Mouse (Mus musculus): ENCODE data around the gene Heatr3. TPM values are rescaled to one million over a fixed set of nuclear protein-coding genes. Genes with fewer than 3 reads are reported as not detected.

Heatr3 gene
- 55.8 and 56.4 TPM in 2 replicates for polyA plus RNA-seq (2015; fragmentation: Nextera tagmentation; extraction: Ambion mirVana)

DNA sequence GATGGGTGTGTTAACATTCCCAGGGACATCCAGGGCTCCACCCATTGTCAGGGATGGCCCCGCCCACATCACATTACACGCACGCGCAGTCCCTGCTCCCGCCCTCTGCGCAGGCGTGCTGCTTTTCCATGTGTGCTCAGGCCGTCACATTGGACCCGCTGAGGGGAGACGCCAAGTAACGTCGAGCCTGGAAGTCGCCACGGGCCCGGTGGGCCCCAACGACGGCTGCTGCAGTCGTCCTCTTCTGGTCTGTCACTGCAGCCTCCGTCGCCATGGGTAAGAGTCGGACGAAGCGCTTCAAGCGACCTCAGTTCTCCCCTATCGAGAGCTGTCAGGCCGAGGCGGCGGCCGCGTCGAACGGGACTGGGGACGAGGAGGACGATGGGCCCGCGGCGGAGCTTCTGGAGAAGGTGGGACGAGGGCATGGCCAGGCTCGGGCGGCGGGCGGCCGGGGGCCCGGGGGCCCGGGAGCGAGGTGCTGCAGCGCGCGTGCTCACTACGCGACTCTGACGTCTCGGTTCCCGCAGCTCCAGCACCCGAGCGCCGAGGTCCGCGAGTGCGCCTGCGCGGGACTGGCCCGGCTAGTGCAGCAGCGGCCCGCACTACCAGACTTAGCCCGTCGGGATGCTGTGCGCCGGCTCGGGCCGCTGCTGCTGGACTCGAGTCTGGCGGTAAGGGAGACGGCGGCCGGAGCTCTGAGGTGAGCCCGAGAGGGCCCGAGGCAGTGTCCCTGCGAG lies at the start of gene Heatr3:
Gene Heatr3, plus strand, starts transcription at position 108 of the 737 bp plus-strand sequence.
- H3K27ac ChIP-seq = peak within 1 kb of the TSS; percentile 95
- peak within 1 kb of the TSS; percentile 87 for H3K9ac ChIP-seq
- ATAC-seq (ENCODE audit: insufficient number of reproducible peaks, insufficient read depth, low FRiP score, low TSS enrichment, low read depth) = peak; percentile 98
- H3K4me1 ChIP-seq = peaks cover 13% of the 10 kb centered on the region
- no peaks in the 10 kb centered on the region for H3K27me3 ChIP-seq
- H3K9me3 ChIP-seq = no peaks in the 10 kb centered on the region
- H3K4me2 ChIP-seq = peak within 1 kb of the TSS; percentile 79
- peaks cover 61% of the 10 kb centered on the region for H3K36me3 ChIP-seq
- under 1% methylated on average over 70 of the region's 79 CpGs for WGBS
- H3K4me3 ChIP-seq = peak within 1 kb of the TSS; percentile 92

DNA sequence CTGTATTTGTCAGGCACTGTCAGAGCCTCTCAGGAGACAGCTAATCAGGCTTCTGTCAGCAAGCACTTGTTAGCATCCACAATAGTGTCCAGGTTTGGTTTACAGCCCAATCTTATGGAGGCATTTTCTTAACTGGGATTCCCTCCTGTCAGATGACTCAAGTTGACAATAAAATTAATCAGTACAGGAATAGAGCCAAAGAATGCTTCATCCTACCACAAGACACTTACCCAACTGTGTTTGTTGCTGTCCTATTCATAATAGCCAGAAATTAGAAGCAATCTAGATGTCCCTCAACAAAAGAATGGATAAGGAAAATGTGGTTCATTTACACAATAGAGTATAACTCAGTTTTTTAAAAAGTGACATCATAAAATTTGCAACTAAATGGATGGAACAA lies 49.6 kb upstream of the Heatr3 start:
- H3K27me3 ChIP-seq = no peaks in the 10 kb centered on the region
- no peak for ATAC-seq (ENCODE audit: insufficient number of reproducible peaks, insufficient read depth, low FRiP score, low TSS enrichment, low read depth)
- no peak overlapping the region for H3K4me3 ChIP-seq
- H3K27ac ChIP-seq = no peak overlapping the region
- H3K4me2 ChIP-seq = no peak overlapping the region
- H3K9ac ChIP-seq = no peak overlapping the region
- peaks cover 3% of the 10 kb centered on the region; the same call in 1 of the 2 replicates for H3K9me3 ChIP-seq
- H3K36me3 ChIP-seq = no peaks in the 10 kb centered on the region
- H3K4me1 ChIP-seq = no peaks in the 10 kb centered on the region

DNA sequence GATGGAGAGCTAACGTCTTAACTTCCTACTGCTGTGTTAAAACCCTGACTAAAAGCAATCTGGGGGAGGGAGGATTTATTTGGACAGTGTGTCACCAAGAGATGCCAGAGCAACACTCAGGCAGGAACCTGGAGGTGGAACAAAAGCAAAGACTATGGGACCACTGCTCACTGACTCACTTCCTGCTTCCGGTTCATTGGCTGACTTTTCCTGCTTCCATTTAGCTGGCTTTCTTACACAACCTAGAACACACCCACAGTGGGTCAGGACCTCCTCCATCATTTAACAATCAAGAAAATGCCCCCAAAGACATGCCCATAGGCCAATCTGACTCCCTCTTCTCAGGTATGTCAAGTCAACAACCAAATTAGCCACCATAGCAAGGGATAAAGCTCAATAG lies 46.0 kb upstream of the Heatr3 start:
- H3K9ac ChIP-seq = no peak overlapping the region
- peaks cover 3% of the 10 kb centered on the region; the same call in 1 of the 2 replicates for H3K9me3 ChIP-seq
- no peak overlapping the region for H3K27ac ChIP-seq
- no peaks in the 10 kb centered on the region for H3K27me3 ChIP-seq
- H3K36me3 ChIP-seq = no peaks in the 10 kb centered on the region
- no peak overlapping the region for H3K4me3 ChIP-seq
- WGBS = 87% methylated on average over 2 of the region's 2 CpGs
- H3K4me1 ChIP-seq = no peaks in the 10 kb centered on the region
- no peak for ATAC-seq (ENCODE audit: insufficient number of reproducible peaks, insufficient read depth, low FRiP score, low TSS enrichment, low read depth)
- no peak overlapping the region for H3K4me2 ChIP-seq

DNA sequence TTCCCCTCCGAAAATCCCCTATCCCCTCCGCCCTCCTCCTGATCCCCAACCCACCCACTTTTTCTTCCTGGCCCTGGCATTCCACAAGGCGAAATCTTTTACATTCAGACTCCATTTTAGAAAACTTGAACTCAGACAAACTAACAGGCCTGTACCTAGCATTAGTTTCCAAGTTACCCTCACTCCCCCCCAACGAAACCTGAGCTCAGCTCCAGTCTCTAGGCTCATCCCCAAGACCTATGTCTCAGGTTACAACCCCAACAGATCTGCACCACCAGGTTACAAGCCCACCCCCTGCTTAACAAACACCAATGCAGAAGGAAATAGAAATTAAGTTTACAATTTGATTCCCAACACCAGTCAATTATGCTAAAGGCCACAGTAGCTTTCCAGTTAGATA lies 44.3 kb upstream of the Heatr3 start:
- no peaks in the 10 kb centered on the region for H3K4me1 ChIP-seq
- no peak overlapping the region for H3K4me2 ChIP-seq
- no peak overlapping the region for H3K4me3 ChIP-seq
- ATAC-seq (ENCODE audit: insufficient number of reproducible peaks, insufficient read depth, low FRiP score, low TSS enrichment, low read depth) = no peak
- no peaks in the 10 kb centered on the region for H3K36me3 ChIP-seq
- 45% methylated on average over 4 of the region's 4 CpGs for WGBS
- no peak overlapping the region for H3K9ac ChIP-seq
- H3K27me3 ChIP-seq = no peaks in the 10 kb centered on the region
- H3K27ac ChIP-seq = no peak overlapping the region
- H3K9me3 ChIP-seq = no peaks in the 10 kb centered on the region

DNA sequence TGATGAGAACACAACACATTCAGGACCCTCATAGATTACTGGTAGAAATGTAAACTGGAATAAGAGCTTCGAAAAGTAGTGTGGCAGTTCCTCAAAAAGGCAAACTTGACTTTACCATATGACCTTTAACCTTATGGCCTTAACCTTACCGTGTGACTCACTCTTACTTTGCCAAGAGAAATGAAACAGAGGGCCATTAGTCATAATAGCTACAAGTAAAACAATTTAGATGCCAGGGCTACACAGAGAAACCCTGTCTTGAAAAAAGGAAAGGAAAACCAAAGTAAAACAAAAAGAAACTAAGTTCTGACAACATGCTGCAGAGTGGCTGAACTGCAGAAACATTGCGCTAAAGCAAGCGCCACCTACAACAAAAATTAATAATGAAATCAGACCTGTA lies 38.8 kb upstream of the Heatr3 start:
- WGBS = 81% methylated on average over 4 of the region's 4 CpGs
- H3K27me3 ChIP-seq = no peaks in the 10 kb centered on the region
- H3K4me3 ChIP-seq = no peak overlapping the region
- H3K27ac ChIP-seq = no peak overlapping the region
- H3K4me2 ChIP-seq = no peak overlapping the region
- H3K4me1 ChIP-seq = no peaks in the 10 kb centered on the region
- no peaks in the 10 kb centered on the region for H3K36me3 ChIP-seq
- H3K9me3 ChIP-seq = no peaks in the 10 kb centered on the region
- no peak for ATAC-seq (ENCODE audit: insufficient number of reproducible peaks, insufficient read depth, low FRiP score, low TSS enrichment, low read depth)
- no peak overlapping the region for H3K9ac ChIP-seq

DNA sequence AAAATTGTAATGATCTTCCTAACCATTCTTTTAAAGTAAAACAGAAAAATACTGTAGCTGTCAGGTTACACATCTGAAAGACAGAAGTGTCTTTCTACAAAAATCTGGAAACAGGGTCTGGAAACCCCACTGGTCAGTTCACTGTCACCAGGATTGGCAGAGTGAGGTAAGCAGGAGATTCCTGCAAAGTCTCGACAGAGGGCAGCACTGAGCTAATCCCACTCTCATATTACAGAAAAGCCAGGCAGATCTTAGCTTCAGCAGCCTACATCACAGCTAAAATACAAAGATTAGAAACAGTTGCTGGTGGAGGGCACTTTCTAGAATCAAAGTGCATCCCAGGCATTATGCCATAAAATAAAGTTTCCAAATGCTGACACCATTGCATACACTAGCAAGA lies 38.1 kb upstream of the Heatr3 start:
- no peaks in the 10 kb centered on the region for H3K36me3 ChIP-seq
- H3K9me3 ChIP-seq = no peaks in the 10 kb centered on the region
- ATAC-seq (ENCODE audit: insufficient number of reproducible peaks, insufficient read depth, low FRiP score, low TSS enrichment, low read depth) = no peak
- no peaks in the 10 kb centered on the region for H3K27me3 ChIP-seq
- 0% methylated on average over 1 of the region's 1 CpGs for WGBS
- H3K4me3 ChIP-seq = no peak overlapping the region
- H3K4me1 ChIP-seq = no peaks in the 10 kb centered on the region
- H3K4me2 ChIP-seq = no peak overlapping the region
- H3K27ac ChIP-seq = no peak overlapping the region
- no peak overlapping the region for H3K9ac ChIP-seq

DNA sequence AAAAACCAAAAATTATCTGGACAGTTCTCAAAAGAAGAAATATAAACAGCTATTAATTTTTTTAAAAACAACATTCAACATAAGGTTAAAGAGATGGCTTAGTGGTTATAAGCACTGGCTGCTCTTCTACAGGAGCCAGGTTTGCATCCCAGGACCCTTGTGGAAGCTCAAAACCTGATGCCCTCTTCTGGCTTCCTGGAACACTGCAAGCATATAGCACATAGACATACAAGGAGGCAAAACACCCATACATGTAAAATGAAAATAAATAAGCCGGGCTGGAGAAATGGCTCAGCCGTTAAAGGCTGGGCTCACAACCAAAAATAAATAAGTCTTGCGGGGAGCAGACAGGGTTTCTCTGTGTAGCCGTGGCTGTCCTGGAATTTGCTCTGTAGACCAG lies 28.4 kb upstream of the Heatr3 start:
- 93% methylated on average over 4 of the region's 4 CpGs for WGBS
- Histone ChIP-seq H3K4me2 (no peak overlapping the region), H3K4me3 (no peak overlapping the region), H3K27ac (no peak overlapping the region), H3K36me3 (no peaks in the 10 kb centered on the region), H3K27me3 (0 out of 2 replicates have a peak, but pooled peaks cover 1% of the 10 kb centered on the region), H3K9me3 (no peaks in the 10 kb centered on the region), H3K9ac (no peak overlapping the region), H3K4me1 (no peaks in the 10 kb centered on the region)
- ATAC-seq (ENCODE audit: insufficient number of reproducible peaks, insufficient read depth, low FRiP score, low TSS enrichment, low read depth) = no peak

DNA sequence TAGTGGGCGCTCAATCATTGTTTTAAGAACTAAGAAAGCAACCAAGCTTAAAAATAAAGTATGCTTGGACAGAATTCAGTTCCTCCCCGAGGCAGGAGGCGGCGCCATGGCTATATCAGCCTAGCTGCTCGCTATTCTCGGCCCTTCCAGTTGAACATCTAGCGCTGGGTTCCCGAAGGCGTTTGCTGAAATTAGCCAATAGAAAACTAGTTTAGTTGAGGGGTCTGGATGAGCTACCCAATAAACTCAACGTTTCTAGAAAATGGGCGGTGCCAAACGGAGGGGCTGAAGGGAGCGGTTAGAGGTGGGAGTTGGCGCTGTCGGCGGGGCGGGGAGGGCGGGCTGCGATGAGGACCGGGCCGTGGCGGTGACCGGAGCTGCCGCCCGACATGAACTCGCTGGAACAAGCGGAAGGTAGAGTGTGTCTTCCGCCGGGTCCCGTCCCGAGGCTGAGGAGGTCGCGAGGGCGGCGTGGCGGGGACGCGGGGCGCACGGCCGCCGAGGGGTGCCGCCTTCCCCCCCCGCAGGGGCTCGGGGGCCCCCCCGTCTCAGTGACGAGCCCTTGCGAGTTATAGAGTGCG lies 19.1 kb upstream of the Heatr3 start, which contains the start of gene Cnep1r1:
Gene Cnep1r1, plus strand, starts transcription at position 314 of the 581 bp plus-strand sequence.
- WGBS = under 1% methylated on average over 47 of the region's 49 CpGs
- Histone ChIP-seq H3K9ac (peak within 1 kb of the TSS; percentile 93), H3K4me1 (peaks cover 12% of the 10 kb centered on the region), H3K4me2 (peak within 1 kb of the TSS; percentile 66), H3K27me3 (0 out of 2 replicates have a peak, but pooled peaks cover 7% of the 10 kb centered on the region), H3K4me3 (peak within 1 kb of the TSS; percentile 84), H3K27ac (peak within 1 kb of the TSS; percentile 77), H3K9me3 (no peaks in the 10 kb centered on the region), H3K36me3 (peaks cover 22% of the 10 kb centered on the region)
- peak; percentile 99 for ATAC-seq (ENCODE audit: insufficient number of reproducible peaks, insufficient read depth, low FRiP score, low TSS enrichment, low read depth)

DNA sequence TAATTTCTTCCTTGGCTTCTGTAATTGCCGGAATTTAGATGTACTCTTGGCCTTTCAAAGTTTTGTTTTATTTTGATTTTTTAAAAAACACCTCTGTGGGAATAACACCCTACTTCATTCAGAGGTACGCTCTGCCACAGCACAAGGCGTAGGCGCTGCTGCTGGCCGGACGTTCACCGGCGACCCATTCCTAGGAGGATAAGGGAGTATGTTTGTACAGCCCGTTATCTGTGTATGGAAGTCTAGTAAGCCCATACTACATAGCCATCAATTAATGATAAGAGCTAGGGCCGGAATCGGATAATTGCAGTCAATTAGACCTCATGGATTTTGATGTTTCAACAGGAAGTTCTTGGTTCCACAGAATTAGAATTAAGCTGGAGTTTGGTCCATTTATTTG lies 18.6 kb upstream of the Heatr3 start:
- WGBS = 1% methylated on average over 11 of the region's 11 CpGs
- peaks cover 12% of the 10 kb centered on the region for H3K4me1 ChIP-seq
- H3K4me3 ChIP-seq = peak overlapping the region; percentile 84
- H3K27me3 ChIP-seq = 0 out of 2 replicates have a peak, but pooled peaks cover 7% of the 10 kb centered on the region
- no peak for ATAC-seq (ENCODE audit: insufficient number of reproducible peaks, insufficient read depth, low FRiP score, low TSS enrichment, low read depth)
- no peaks in the 10 kb centered on the region for H3K9me3 ChIP-seq
- H3K9ac ChIP-seq = peak overlapping the region; percentile 93
- H3K4me2 ChIP-seq = peak overlapping the region; percentile 66
- peaks cover 23% of the 10 kb centered on the region for H3K36me3 ChIP-seq
- H3K27ac ChIP-seq = no peak overlapping the region; the same call in 1 of the 2 replicates

DNA sequence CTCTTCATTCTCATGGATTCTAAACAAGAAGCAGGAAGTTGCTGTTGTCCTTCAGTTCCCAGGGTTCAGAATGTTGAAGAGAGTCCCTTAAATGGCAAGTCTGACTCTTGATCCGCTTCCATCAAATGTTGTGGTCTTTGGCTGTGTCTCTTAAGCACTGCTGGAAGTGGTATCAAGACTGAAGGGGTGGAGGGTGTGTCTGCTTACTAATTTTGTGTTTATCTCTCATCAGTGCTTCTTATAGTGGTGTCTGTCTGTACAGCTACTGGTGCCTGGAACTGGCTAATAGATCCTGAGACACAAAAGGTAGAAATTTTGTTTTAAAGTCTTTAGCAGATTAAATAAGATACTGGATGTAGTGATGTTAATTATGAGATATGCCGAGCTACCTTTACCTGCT lies 12.8 kb upstream of the Heatr3 start:
- Histone ChIP-seq H3K4me3 (no peak overlapping the region), H3K36me3 (peaks cover 58% of the 10 kb centered on the region), H3K9me3 (no peaks in the 10 kb centered on the region), H3K27ac (no peak overlapping the region), H3K4me2 (no peak overlapping the region), H3K27me3 (no peaks in the 10 kb centered on the region), H3K9ac (no peak overlapping the region), H3K4me1 (peaks cover 4% of the 10 kb centered on the region)
- no peak for ATAC-seq (ENCODE audit: insufficient number of reproducible peaks, insufficient read depth, low FRiP score, low TSS enrichment, low read depth)
- WGBS = 89% methylated on average over 2 of the region's 2 CpGs

DNA sequence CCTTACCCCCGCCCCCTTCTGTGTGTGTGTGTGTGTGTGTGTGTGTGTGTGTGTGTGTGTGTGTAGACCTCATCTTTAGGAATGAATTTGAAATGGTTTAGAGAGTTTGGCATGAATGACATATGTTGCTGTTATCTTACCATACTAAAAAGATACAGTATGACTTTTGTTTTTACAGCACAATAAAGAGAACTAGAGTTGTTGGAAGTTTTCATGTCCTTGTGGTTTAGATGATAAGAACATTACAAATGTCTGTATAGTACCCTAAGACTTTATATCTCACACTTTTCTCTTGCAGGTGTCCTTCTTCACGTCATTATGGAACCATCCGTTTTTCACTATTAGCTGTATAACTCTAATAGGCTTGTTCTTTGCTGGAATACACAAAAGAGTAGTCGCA lies 8.3 kb upstream of the Heatr3 start:
- Histone ChIP-seq H3K4me3 (no peak overlapping the region), H3K9me3 (no peaks in the 10 kb centered on the region), H3K4me2 (no peak overlapping the region), H3K36me3 (peaks cover 71% of the 10 kb centered on the region), H3K9ac (no peak overlapping the region), H3K27me3 (no peaks in the 10 kb centered on the region), H3K27ac (no peak overlapping the region), H3K4me1 (peaks cover 9% of the 10 kb centered on the region; the same call in 1 of the 2 replicates)
- 92% methylated on average over 4 of the region's 4 CpGs for WGBS
- ATAC-seq (ENCODE audit: insufficient number of reproducible peaks, insufficient read depth, low FRiP score, low TSS enrichment, low read depth) = no peak

DNA sequence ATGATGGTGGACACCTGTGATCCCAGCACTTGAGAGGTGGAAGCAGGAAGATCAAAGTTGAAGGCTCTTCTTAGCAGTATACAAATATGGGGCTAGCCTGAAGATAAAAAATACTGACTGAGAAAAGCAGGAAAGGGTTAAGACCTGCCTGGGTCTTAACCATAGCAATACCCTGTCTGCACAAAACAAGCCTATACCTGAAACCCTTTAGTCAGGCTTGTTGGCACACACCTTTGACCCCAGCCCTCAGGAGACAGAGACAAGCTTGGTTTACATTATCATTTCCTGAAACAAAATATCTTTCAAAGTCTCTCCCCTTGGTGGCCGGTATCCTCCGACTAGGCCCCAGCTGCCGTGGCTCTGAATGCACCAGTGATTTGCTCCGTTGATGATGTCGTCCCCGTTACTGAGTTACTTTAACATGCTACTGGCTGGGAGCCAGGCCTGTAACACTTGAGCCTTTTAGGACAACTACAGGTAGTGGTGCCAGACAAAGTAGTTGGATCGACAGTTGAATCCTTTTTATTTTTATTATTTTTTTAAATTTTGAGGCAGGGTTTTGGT lies 6.8 kb upstream of the Heatr3 start:
- 32% methylated on average over 7 of the region's 7 CpGs for WGBS
- H3K4me2 ChIP-seq = no peak overlapping the region
- peaks cover 79% of the 10 kb centered on the region for H3K36me3 ChIP-seq
- H3K27ac ChIP-seq = no peak overlapping the region
- no peak for ATAC-seq (ENCODE audit: insufficient number of reproducible peaks, insufficient read depth, low FRiP score, low TSS enrichment, low read depth)
- H3K9ac ChIP-seq = no peak overlapping the region
- no peaks in the 10 kb centered on the region for H3K27me3 ChIP-seq
- peaks cover 9% of the 10 kb centered on the region; the same call in 1 of the 2 replicates for H3K4me1 ChIP-seq
- no peak overlapping the region for H3K4me3 ChIP-seq
- no peaks in the 10 kb centered on the region for H3K9me3 ChIP-seq

All from embryonic facial prominence, embryonic 13.5 days (tissue).